Mouse (Mus musculus): ENCODE data around the gene Thoc5. TPM values are rescaled to one million over a fixed set of nuclear protein-coding genes. Genes with fewer than 3 reads are reported as not detected.
A peak's percentile ranks its signal among the peaks of the same experiment; 100 is the strongest.

Thoc5 gene
- polyA plus RNA-seq, 1 experiment = 0.29 TPM

GRCm38 (mm10) chr11:4861816-4862604 is 33.1 kb upstream of the Thoc5 start:
- Histone ChIP-seq H3K36me3 (ENCODE audit: control insufficient read depth) (no peaks in the 10 kb centered on the region), H3K27me3 (ENCODE audit: control insufficient read depth) (peaks cover 29% of the 10 kb centered on the region), H3K4me3 (replicated peaks) (no peak overlapping the region), H3K4me1 (ENCODE audit: control insufficient read depth) (no peaks in the 10 kb centered on the region), H3K9me3 (ENCODE audit: control insufficient read depth, low read length) (no peaks in the 10 kb centered on the region)
- TF ChIP-seq TAL1 (IDR thresholded peaks at IDR 0.05; ENCODE audit: low read length) = no peak

- Histone ChIP-seq H3K27me3 (ENCODE audit: control insufficient read depth) (peaks cover 26% of the 10 kb centered on the region), H3K4me3 (replicated peaks) (no peak overlapping the region), H3K36me3 (ENCODE audit: control insufficient read depth) (no peaks in the 10 kb centered on the region), H3K9me3 (ENCODE audit: control insufficient read depth, low read length) (no peaks in the 10 kb centered on the region), H3K4me1 (ENCODE audit: control insufficient read depth) (no peaks in the 10 kb centered on the region)
- TF ChIP-seq TAL1 (IDR thresholded peaks at IDR 0.05; ENCODE audit: low read length) = no peak
- TF ChIP-seq GATA1 (IDR thresholded peaks at IDR 0.05; ENCODE audit: low read length) = no peak
Observed at GRCm38 (mm10) chr11:4862730-4863129, 32.4 kb upstream of the Thoc5 start.

- H3K4me3 ChIP-seq (replicated peaks) = no peak overlapping the region
- no peaks in the 10 kb centered on the region for H3K36me3 ChIP-seq (ENCODE audit: control insufficient read depth)
- no peaks in the 10 kb centered on the region for H3K4me1 ChIP-seq (ENCODE audit: control insufficient read depth)
- H3K9me3 ChIP-seq (ENCODE audit: control insufficient read depth, low read length) = no peaks in the 10 kb centered on the region
- no peak for TF ChIP-seq TAL1 (IDR thresholded peaks at IDR 0.05; ENCODE audit: low read length)
- TF ChIP-seq GATA1 (IDR thresholded peaks at IDR 0.05; ENCODE audit: low read length) = no peak
- H3K27me3 ChIP-seq (ENCODE audit: control insufficient read depth) = peaks cover 14% of the 10 kb centered on the region
Observed at GRCm38 (mm10) chr11:4865645-4866251, 29.4 kb upstream of the Thoc5 start.

GRCm38 (mm10) chr11:4873755-4874475 is 21.2 kb upstream of the Thoc5 start, which contains the start of gene Nipsnap1:
Gene Nipsnap1, plus strand, starts transcription at chr11:4873951.
- Histone ChIP-seq H3K9me3 (ENCODE audit: control insufficient read depth, low read length) (peaks cover 3% of the 10 kb centered on the region; the same call in 1 of the 2 replicates), H3K27me3 (ENCODE audit: control insufficient read depth) (no peaks in the 10 kb centered on the region), H3K4me1 (ENCODE audit: control insufficient read depth) (peaks cover 15% of the 10 kb centered on the region), H3K36me3 (ENCODE audit: control insufficient read depth) (peaks cover 5% of the 10 kb centered on the region; the same call in 1 of the 2 replicates), H3K4me3 (replicated peaks) (peak within 1 kb of the TSS; percentile 63)
- no peak for TF ChIP-seq GATA1 (IDR thresholded peaks at IDR 0.05; ENCODE audit: low read length)
- TF ChIP-seq TAL1 (IDR thresholded peaks at IDR 0.05; ENCODE audit: low read length) = no peak

GRCm38 (mm10) chr11:4874551-4874950 is 20.6 kb upstream of the Thoc5 start:
- H3K4me1 ChIP-seq (ENCODE audit: control insufficient read depth) = peaks cover 15% of the 10 kb centered on the region
- no peak for TF ChIP-seq GATA1 (IDR thresholded peaks at IDR 0.05; ENCODE audit: low read length)
- TF ChIP-seq TAL1 (IDR thresholded peaks at IDR 0.05; ENCODE audit: low read length) = no peak
- H3K4me3 ChIP-seq (replicated peaks) = peak overlapping the region; percentile 63
- peaks cover 3% of the 10 kb centered on the region; the same call in 1 of the 2 replicates for H3K9me3 ChIP-seq (ENCODE audit: control insufficient read depth, low read length)
- H3K36me3 ChIP-seq (ENCODE audit: control insufficient read depth) = peaks cover 5% of the 10 kb centered on the region; the same call in 1 of the 2 replicates
- H3K27me3 ChIP-seq (ENCODE audit: control insufficient read depth) = no peaks in the 10 kb centered on the region

- peaks cover 12% of the 10 kb centered on the region; the same call in 1 of the 2 replicates for H3K36me3 ChIP-seq (ENCODE audit: control insufficient read depth)
- no peaks in the 10 kb centered on the region; the same call in 1 of the 2 replicates for H3K4me1 ChIP-seq (ENCODE audit: control insufficient read depth)
- H3K4me3 ChIP-seq (replicated peaks) = no peak overlapping the region
- H3K27me3 ChIP-seq (ENCODE audit: control insufficient read depth) = no peaks in the 10 kb centered on the region
- TF ChIP-seq GATA1 (IDR thresholded peaks at IDR 0.05; ENCODE audit: low read length) (no peak), TAL1 (IDR thresholded peaks at IDR 0.05; ENCODE audit: low read length) (no peak)
- peaks cover 3% of the 10 kb centered on the region; the same call in 1 of the 2 replicates for H3K9me3 ChIP-seq (ENCODE audit: control insufficient read depth, low read length)
Observed at GRCm38 (mm10) chr11:4881087-4881486, 14.0 kb upstream of the Thoc5 start.

- H3K4me3 ChIP-seq (replicated peaks) = no peak overlapping the region
Observed at GRCm38 (mm10) chr11:4882892-4883627, 12.1 kb upstream of the Thoc5 start.

GRCm38 (mm10) chr11:4885385-4885903 is 9.7 kb upstream of the Thoc5 start:
- no peak overlapping the region for H3K4me3 ChIP-seq (replicated peaks)
- H3K36me3 ChIP-seq (ENCODE audit: control insufficient read depth) = peaks cover 21% of the 10 kb centered on the region; the same call in 1 of the 2 replicates
- no peaks in the 10 kb centered on the region; the same call in 1 of the 2 replicates for H3K4me1 ChIP-seq (ENCODE audit: control insufficient read depth)
- TF ChIP-seq GATA1 (IDR thresholded peaks at IDR 0.05; ENCODE audit: low read length) = no peak
- TF ChIP-seq TAL1 (IDR thresholded peaks at IDR 0.05; ENCODE audit: low read length) = no peak
- no peaks in the 10 kb centered on the region for H3K9me3 ChIP-seq (ENCODE audit: control insufficient read depth, low read length)
- H3K27me3 ChIP-seq (ENCODE audit: control insufficient read depth) = no peaks in the 10 kb centered on the region

More at GRCm38 (mm10) chr11:4882892-4883627, 12.1 kb upstream of the Thoc5 start:
- Histone ChIP-seq H3K4me1 (ENCODE audit: control insufficient read depth) (no peaks in the 10 kb centered on the region; the same call in 1 of the 2 replicates), H3K36me3 (ENCODE audit: control insufficient read depth) (peaks cover 8% of the 10 kb centered on the region; the same call in 1 of the 2 replicates), H3K9me3 (ENCODE audit: control insufficient read depth, low read length) (no peaks in the 10 kb centered on the region), H3K27me3 (ENCODE audit: control insufficient read depth) (no peaks in the 10 kb centered on the region)
- TF ChIP-seq TAL1 (IDR thresholded peaks at IDR 0.05; ENCODE audit: low read length) (no peak), GATA1 (IDR thresholded peaks at IDR 0.05; ENCODE audit: low read length) (no peak)
